Mouse (Mus musculus) adipocyte (in vitro differentiated cells): Measurements from ENCODE around the gene Six5.
A peak's percentile ranks its signal among the peaks of the same experiment; 100 is the strongest.
"Not testable (repeated sequence)": the region's sequence is repeated elsewhere in the genome, so short reads cannot be mapped to it uniquely, and the experiment has no call there.

Experiments
- DNase-seq: peaks from one replicate; pipeline ENCODE4 v3.0.0-alpha.2; 2016; ENCODE audit warnings: low spot score

Six5 gene

DNA sequence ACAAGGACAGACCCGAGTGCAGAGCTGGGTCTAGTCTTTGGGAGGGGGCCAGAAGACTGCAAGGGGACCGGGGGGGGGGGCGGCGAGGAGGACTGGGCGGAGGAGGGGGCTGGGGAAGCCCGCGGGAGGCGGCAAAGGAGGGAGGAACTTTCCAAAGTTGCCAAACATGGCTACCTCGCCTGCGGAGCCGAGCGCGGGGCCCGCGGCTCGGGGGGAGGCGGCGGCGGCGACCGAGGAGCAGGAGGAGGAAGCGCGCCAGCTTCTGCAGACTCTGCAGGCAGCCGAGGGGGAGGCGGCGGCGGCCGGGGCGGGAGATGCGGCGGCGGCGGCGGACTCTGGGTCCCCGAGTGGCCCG, at the start of gene Six5:
TSS of gene Six5 (plus strand) at position 124 of the 355 bp plus-strand sequence.
- DNase-seq = no peak

DNA sequence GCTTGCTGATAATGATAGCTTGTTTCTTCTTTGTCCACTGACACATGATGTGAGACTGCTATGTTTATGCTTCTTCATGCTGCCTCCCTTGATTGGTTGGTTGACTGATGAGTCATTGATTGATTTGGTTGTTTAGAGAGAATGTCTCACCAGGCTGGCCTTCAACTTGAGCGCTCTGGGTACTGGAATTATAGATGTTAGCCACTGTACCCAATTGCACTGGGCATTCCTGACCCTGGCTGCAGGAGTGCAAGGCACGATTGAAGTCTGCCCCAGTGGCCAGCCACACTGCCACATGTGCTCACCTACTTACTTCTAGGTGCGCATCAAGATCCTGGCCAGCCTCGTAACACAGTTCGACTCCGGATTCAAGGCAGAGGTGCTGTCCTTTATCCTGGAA, 49.8 kb upstream of the Six5 start:
- no peak for DNase-seq

DNA sequence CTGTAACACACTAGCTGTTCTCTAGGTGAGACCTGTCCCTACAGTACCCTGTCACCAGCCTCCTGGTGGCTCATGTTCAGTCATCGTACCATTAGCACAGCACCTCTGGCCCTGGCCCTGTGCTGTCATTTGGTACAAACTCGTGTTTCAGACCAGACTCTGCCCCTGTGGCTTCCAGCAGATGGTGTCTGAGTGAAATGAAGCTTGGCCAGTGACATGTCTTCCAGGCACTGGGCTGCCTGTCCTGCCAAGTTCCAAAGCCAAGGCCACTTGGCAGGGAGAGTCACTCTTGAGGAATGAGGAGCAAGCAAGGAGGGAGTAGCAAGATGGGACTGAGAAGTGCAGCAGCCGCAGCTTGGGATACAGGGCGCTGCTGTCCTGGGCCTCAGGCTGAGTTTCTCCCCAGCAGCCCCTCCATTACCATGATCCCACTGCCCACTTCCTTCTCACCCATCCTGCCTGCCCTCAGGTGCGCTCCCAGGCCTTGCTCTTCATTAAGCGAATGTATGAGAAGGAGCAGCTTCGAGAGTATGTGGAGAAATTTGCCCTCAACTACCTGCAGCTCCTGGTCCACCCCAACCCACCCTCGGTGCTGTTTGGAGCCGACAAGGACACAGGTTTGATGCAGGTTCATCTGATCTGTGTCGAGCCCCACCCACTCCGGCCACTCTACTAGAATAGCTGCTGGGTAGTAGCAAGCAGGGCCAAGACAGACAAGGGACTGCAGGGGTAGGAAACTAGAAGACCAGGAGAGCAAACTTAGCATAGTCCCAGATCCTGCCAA, 47.9 kb upstream of the Six5 start:
- peak; percentile 78 for DNase-seq

DNA sequence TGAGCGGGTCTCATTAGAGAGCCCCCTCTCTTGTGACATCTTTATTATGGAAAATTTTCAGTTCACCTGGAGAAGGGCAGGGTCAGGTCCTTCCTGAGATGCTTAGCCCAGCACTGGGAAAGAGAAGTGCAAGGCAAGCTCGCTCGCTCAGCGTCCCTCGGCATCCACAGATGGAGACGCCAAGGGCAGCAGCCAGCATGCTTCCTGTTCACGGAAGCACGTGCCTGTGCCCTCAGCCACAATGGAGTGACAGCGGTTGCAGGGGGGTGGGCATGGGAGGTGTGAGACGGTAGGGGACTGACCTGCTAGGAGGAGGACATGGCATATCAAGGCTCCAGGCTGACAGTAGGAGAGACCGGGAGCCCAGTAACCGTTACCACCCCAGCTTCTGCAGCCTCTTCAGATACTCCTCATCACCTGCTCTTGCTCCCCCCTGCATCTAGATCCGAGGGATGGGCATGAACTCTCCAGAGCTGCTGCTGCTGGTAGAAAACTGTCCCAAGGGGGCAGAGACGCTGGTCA, 46.3 kb upstream of the Six5 start:
- DNase-seq = no peak

- no peak for DNase-seq
Measured at GRCm38 (mm10) chr7:19049252-19049651, 45.1 kb upstream of the Six5 start.

- no peak for DNase-seq
Measured at GRCm38 (mm10) chr7:19050172-19050571, 44.2 kb upstream of the Six5 start.

GRCm38 (mm10) chr7:19051161-19051560, 43.2 kb upstream of the Six5 start:
- no peak for DNase-seq

DNA sequence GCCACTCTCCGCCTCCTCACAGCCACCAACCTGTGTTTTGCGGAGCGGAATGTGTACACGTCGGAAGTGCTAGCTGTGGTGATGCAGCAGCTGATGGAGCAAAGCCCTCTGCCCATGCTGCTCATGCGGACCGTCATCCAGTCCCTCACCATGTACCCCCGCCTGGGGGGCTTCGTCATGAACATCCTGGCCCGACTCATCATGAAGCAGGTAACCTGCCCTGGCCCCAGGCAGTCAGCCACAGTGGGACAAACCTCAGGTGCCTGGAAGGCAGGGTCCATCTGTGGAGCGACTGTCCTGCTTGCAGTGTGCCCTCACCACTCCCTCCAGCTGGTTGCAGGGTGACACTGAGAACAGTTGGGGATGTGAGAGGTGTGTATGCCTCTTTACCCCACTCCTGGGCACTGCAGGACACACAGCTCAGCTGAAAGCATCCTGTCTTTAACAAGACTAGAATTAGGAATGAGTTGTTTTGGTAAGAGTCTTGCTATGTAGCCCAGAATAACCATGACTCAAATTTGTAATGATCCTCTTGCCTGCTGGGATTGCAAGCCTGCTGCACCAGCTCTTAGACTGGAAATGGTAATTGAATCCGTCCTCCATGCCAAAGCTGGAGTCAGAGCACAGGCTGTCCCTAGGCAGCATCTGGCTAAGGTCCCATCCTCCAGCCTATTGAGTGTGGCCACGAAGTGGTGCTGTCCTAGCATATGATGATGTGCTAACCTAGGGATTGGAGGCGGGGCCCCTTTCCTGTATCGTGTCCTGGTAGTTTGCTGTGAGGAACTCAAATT, 41.9 kb upstream of the Six5 start:
- no peak for DNase-seq

DNA sequence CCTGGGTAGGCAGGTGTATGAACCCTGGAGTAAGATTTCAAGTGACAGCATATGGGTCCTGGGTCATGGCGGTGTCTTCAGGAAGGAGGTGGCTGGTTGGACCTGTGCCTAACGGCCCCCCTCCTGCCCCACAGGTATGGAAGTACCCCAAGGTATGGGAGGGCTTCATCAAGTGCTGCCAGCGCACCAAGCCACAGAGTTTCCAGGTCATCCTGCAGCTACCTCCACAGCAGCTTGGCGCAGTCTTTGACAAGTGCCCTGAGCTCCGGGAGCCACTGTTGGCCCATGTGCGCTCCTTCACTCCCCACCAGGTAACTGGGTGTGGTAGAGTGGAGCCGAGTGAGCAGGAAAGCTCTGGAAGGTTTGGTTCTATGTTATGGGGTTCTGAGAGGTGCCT, 41.3 kb upstream of the Six5 start:
- no peak for DNase-seq

GRCm38 (mm10) chr7:19054047-19054776, 40.2 kb upstream of the Six5 start, which contains the start of gene Rsph6a:
Gene Rsph6a, plus strand, starts transcription at chr7:19054690.
- no peak for DNase-seq

DNA sequence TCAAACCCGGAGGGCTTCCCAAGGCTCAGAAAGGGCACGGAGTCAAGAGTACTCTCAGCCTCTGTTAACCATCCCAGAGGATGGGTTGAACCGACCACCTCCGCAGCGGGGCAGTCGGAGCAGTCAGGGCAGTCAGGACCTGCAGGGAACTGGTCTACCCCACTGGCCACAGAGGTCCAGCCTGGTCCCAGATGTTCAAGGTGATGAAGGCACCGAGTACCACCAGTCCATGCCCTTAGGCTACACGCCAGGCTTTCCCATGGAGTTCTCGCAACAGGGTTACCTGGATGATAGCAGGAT, 39.7 kb upstream of the Six5 start:
- no peak for DNase-seq

DNA sequence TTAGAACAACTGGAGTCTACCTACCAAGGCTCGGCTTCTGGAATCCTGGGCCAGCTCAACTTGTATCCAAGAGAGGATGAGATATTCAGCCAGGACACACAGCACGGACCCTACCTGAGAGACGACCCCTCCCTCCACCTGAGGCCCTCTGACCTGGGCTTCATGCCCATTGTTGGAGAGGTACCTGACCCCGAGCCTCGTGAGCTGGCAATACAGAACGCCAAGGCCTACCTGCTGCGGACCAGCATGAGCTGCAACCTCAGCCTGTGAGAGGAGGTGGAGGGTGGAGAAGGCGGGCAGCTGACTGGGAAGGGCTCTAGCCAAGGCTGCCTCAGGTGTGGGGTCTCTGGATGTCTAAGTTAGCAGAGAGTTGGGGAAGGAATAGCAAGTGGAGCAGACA, 39.3 kb upstream of the Six5 start:
- DNase-seq = no peak

GRCm38 (mm10) chr7:19057405-19057804, 37.0 kb upstream of the Six5 start:
- DNase-seq = no peak

DNA sequence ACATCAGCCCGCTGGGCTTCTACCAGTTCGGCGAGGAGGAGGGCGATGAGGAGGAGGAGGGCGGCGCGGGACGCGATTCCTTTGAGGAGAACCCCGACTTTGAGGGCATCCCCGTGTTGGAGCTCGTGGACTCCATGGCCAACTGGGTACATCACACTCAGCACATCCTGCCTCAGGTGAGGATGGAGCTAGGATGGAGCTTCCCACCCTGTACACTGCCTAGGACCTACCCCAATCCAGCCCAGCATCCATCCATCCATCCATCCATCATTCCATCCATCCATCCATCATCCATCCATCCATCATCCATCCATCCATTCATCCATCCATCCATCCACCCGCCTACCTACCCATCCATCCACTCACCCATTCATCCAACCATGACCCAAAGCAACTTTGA, 28.5 kb upstream of the Six5 start:
- DNase-seq = no peak

DNA sequence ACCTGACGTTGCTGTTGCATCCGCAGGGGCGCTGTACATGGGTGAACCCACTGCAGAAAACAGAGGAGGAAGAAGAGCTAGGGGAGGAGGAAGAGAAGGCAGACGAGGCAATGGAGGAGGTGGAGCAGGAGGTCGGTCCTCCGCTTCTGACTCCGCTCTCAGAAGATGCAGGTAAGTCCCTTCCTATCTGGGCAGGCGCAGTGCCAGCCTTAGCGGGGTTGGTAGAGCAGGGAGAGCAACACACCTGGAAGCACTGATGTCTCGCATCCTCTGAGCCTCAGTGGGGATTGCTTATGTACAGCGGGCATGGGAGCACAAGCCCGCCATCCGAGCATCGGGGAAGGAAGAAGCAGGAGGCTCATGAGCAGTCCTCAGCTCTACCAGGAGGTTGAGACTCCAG, 27.3 kb upstream of the Six5 start:
- no peak for DNase-seq

DNA sequence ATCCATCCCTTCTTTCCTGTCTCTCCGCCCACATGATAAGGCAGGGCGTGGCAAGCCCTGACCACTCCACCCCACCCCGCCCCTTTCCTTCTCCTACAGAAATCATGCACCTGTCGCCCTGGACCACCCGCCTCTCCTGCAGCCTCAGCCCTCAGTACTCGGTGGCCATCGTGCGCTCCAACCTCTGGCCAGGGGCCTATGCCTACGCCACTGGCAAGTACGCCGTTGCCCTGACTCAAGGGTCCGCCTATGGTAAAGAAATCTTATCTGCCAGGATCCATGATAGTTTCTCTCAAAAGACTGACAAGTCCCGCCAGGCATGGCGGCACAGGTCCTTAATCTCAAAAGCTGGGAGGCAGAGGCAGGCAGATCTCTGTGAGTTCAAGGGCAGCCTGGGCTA, 26.5 kb upstream of the Six5 start:
- DNase-seq = no peak

DNA sequence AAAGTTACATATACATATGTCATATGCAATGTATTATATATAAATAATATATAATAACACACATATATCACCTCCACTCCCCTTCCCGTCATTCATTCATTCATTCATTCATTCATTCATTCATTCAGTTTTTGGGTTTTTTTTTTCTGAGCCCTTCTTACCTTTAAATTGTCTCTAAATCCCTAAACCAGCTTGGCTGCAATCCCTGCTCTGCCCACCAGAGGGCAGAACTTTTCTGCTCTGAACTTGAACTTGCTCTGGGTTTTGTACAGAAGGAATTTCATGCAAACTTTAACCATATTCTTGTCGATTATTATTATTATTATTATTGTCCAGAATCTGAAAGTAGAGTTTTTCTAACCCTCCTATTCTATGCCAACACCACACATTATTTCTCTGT, 25.7 kb upstream of the Six5 start:
- peak; percentile 78 for DNase-seq

DNA sequence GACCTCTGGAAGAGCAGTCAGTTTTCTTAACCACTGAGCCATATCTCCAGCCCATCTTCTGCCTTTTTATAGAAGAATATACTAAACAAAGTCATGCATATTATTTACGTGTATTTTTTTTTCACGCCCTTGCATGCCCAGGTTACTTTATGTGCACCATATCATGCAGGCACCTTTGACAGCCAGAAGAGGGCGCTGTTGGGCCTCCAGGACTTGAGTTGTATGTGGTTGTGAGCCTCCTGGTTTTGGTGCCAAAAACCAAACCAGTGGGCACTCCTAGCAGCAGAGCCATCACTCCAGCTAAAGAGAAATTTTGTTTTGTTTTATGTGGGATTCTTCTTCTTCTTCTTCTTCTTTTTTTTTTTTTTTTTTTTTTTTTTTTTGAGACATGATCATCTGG, 24.9 kb upstream of the Six5 start:
- DNase-seq = no peak

DNA sequence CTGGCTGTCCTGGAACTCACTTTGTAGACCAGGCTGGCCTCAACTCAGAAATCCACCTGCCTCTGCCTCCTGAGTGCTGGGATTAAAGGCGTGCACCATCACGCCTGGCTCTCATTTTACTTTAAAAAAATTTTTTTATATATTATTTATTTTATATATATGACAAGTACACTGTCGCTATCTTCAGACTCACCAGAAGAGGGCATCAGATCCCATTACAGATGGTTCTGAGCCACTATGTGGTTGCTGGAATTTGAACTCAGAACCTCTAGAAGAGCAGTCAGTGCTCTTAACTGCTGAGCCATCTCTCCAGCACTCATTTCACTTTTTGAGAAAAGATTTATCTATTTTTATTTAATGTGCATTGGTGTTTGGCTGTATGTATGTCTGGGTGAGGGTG, 23.4 kb upstream of the Six5 start:
- not testable (repeated sequence) for DNase-seq

DNA sequence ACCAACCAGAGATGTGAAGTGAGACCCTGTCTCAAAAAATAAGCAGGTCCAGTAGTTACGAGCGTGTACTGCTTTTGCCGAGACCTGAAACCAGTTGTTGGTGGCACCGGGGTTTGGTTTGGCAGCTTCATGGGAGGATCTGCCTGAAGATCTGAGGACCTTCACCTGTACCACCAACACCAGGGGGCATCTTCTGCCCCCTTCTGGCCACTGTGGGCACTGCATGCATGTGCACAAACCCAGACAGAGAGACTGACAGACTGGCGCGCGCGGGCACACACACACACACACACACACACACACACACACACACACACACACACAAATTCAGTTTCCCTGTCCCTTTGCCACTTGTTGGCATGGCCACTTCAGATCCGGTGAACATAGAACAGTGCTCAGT, 20.9 kb upstream of the Six5 start:
- DNase-seq = no peak

DNA sequence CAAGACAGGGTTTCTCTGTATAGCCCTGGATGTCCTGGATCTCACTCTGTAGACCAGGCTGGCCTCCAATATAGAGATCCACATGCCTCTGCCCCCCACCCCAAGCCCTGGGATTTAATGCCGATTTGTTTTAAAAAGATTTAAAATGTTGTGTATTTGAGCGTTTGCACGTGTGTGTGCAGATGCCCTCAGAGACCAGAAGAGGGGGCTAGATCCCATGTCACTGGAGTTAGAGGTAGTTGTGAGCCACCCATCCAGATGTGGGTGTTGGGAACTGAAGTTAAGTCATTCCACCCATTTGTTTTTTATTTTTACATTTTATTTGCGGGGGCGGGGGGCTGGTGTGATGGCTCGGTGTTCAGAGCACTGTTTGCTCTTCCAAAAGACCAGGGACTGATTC, 19.9 kb upstream of the Six5 start:
- no peak for DNase-seq

DNA sequence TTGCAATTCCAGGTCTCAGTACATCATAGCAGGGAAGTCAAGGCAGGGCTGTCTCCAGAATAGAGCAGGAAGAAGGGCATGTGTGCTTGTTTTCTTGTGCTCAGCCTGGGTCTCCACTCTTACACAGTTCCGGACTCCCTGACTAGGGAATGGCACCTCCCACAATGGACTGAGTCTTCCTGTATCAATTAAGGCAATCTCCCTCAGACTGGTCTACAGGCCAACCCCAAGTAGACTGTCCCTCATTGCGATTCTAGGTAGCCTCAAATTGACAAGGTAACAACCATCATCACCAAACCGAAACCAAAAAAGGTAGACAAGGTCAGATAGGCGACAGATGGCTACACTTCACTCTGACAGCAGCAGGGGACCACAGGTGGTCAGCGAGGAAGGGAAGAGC, 19.2 kb upstream of the Six5 start:
- DNase-seq = no peak
